Mouse (Mus musculus): ENCODE results near the gene A030003K21Rik.
A peak's percentile ranks its signal among the peaks of the same experiment; 100 is the strongest.
"Not testable (repeated sequence)": the region's sequence is repeated elsewhere in the genome, so short reads cannot be mapped to it uniquely, and the experiment has no call there.

The A030003K21Rik gene

DNA sequence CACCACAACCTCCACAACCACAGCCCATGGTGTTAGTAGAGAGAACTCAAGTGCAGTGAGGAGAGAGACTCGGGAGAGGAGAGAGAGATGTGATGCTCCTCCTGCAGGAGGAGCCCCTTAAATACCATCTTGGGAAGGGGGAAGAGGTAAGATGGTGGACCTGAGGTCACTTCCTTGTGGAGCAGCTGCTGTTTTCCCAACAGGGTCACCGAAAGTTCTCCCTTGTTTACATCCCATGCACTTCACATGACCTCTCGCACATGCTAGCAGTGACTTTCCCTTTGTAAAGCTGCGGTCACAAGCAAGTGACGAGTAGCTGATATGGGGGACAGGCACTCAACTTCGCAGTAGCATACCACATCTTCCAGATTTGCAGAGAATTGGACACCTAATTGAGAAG, at the start of gene A030003K21Rik:
Gene A030003K21Rik, minus strand, starts transcription at position 94 of the 400 bp plus-strand sequence.
- DNase-seq (ENCODE audit: low spot score in 2 of 2): not testable (repeated sequence)

DNA sequence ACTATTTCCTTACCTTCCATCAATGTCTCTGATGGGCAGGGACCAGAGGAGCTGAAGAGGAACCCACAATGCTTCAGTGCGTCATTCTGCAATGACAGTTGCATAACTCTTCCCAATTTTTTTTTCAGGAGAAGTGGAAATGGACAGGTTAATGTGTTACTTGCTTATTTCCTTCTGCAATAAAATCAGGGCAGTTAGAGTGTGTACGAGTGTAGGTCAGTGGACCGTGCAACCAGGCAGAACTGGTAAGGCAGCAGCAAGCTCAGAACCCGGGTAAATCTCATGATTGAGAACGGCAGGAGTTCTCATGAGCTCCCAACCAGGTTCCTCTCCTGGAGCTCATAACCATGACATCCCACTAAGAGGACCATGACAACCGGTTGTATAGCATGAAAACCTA, 48.9 kb upstream of the A030003K21Rik start:
- no peak for DNase-seq (ENCODE audit: low spot score in 2 of 2)

- DNase-seq (ENCODE audit: low spot score in 2 of 2): no peak
Observed at GRCm38 (mm10) chr1:82991596-82991995, 48.4 kb upstream of the A030003K21Rik start.

- no peak for DNase-seq (ENCODE audit: low spot score in 2 of 2)
Observed at GRCm38 (mm10) chr1:82991062-82991461, 47.9 kb upstream of the A030003K21Rik start.

- peak; percentile 4 to 5 for DNase-seq (ENCODE audit: low spot score in 2 of 2)
Observed at GRCm38 (mm10) chr1:82987530-82988198, 44.5 kb upstream of the A030003K21Rik start.

DNA sequence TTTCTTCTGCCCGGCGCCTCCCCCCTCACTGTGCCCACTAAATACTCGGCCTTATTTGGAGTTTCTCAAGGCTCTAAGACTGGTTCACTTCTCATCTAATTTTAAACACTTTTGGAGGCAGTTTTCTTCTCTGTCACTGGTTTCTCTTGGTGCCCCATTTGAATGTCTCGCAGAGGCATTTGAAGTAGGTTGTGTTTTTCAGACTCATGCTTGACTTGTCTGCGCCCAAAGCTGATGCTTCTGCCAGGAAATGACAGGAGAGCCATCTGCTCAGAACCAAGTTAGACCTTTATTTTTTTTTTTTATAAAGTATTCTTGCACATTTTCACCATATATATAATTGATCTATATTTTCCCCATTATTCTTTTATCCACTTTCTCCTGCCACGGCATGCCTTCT, 43.5 kb upstream of the A030003K21Rik start:
- no peak for DNase-seq (ENCODE audit: low spot score in 2 of 2)

DNA sequence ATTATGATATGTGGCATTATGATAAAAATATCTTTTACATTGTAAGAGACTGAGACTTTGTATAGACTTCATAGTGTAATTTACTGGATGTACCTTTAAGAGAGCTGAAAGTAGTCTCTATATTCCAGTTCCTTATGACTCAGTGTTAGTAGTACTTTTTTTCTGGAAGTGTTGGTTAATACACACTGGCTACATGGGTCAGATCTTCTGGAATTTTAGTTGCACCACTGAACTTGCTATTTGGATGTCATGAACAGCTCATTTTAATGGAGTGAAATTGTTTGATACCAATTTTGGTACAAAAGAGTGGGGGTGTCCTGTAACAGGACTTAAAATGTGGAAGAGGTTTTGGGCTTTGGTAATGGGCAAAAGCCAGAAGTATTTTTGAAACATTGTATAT, 34.7 kb upstream of the A030003K21Rik start:
- DNase-seq (ENCODE audit: low spot score in 2 of 2): no peak

GRCm38 (mm10) chr1:82975750-82976149, 32.6 kb upstream of the A030003K21Rik start:
- DNase-seq (ENCODE audit: low spot score in 2 of 2): no peak

GRCm38 (mm10) chr1:82974342-82974741, 31.2 kb upstream of the A030003K21Rik start:
- DNase-seq (ENCODE audit: low spot score in 2 of 2): no peak

- no peak for DNase-seq (ENCODE audit: low spot score in 2 of 2)
Observed at GRCm38 (mm10) chr1:82973901-82974300, 30.7 kb upstream of the A030003K21Rik start.

GRCm38 (mm10) chr1:82973244-82973643, 30.1 kb upstream of the A030003K21Rik start:
- DNase-seq (ENCODE audit: low spot score in 2 of 2): no peak

DNA sequence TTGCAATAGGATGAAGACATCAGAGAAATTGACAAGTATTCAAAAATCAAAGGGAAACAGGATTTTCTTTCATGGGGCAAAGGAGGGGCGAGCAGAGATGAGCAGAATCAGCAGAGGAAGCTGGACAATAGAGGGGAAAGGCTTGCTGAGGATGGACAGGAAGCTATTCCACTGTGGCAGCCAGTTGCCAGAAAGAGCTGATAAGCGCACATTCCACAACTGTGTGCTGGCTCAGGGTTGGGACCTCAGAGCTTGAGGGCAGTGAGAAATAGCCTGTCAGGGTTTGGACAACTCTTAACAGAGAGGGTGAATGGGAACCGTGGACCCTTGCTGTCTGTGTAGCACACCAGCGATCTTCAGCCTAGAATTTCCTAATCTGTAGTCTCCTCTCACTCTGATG, 28.9 kb upstream of the A030003K21Rik start:
- DNase-seq (ENCODE audit: low spot score in 2 of 2): no peak

DNA sequence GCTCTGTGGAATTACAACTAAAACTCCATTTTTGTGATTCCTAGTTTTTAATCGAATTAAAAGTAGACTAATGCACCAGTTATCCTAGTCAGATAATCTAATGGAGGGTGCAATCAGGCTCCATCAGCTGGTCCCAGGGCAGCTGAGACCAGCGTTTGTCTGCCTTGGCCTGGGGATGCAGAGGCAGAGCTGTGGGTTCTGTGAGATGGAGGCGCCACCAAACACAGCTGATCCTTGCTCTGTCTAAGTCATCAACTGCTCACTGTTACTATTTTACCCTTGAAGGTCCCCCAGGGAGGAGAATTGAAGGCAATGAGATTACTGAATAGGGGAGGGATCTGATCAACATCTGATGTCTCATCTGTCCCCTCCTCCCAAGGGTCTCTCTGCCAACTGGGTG, 23.2 kb upstream of the A030003K21Rik start:
- DNase-seq (ENCODE audit: low spot score in 2 of 2): no peak

GRCm38 (mm10) chr1:82959870-82960385, 16.7 kb upstream of the A030003K21Rik start, which contains the start of gene Gm47955:
Gm47955 (plus strand) TSS chr1:82960286.
- DNase-seq (ENCODE audit: low spot score in 2 of 2): no peak

DNA sequence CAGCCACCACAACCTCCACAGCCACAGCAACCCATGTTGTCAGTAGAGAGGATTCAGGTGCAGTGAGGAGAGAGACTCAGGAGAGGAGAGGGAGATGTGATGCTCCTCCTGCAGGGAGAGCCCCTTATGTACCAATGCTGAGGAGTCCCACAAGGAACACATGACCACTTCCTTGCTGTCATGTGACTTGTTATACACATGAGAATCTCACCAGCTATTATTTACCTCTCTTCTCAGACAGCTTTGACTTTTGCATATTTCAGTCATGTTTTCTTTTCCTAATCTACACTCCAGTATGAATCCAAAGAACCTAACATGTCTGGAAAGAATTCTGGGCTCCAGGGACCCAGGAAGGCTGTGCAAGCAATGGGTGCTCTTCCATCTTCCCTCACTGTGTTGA, 12.7 kb upstream of the A030003K21Rik start, which contains the start of gene Gm7544:
Gene Gm7544, minus strand, starts transcription at position 101 of the 400 bp plus-strand sequence.
- not testable (repeated sequence) for DNase-seq (ENCODE audit: low spot score in 2 of 2)

GRCm38 (mm10) chr1:82948601-82949000, 5.4 kb upstream of the A030003K21Rik start:
- no peak for DNase-seq (ENCODE audit: low spot score in 2 of 2)

DNA sequence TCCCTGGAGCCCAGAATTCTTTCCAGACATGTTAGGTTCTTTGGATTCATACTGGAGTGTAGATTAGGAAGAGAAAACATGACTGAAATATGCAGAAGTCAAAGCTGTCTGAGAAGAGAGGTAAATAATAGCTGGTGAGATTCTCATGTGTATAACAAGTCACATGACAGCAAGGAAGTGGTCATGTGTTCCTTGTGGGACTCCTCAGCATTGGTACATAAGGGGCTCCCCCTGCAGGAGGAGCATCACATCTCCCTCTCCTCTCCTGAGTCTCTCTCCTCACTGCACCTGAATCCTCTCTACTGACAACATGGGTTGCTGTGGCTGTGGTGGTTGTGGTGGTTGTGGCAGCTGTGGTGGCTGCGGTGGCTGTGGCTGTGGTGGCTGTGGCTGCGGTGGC, 2.8 kb upstream of the A030003K21Rik start:
- not testable (repeated sequence) for DNase-seq (ENCODE audit: low spot score in 2 of 2)

DNA sequence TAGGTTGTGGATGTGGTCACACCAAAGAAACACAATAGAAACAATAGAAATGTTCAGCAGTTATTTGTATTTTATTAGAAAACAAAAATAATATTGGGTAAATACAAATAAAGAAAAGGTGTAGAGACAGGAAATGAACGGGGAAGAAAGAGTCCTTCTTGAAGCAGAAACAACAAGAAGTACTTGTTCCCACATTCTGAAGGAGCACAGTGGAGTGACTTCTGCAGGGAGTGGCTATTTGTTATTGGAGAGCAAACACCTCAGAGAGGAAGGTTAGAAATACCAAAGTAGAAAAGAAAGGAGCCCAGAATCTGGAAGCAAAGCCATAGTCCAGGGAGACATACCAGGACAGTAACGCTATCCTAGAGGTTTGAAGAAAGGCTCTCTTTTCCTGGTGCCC, 683 bp downstream of the A030003K21Rik start:
- DNase-seq (ENCODE audit: low spot score in 2 of 2): not testable (repeated sequence)

DNA sequence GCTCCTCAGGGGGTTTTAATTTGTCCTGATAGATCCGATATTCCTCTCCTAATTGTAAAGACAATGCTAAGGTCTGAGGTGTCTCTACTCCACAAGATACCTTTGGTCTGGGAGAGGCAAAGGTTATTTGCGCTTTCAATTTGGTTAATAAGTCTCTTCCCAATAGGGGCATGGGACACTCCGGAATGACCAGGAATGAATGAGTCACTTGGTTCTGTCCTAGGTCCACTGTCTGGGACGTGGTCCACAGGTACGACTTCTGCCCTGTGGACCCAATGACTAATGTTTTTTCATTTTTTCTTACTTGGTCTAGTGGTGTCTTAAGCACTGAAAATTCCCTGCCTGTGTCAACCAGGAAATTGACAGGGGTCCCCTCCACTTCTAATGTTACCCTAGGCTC, 4.5 kb downstream of the A030003K21Rik start:
- DNase-seq (ENCODE audit: low spot score in 2 of 2): no peak

GRCm38 (mm10) chr1:82931326-82931725, 11.9 kb downstream of the A030003K21Rik start, which contains the start of gene Gm6217:
Gm6217 (minus strand) TSS chr1:82931399.
- DNase-seq (ENCODE audit: low spot score in 2 of 2): not testable (repeated sequence)

GRCm38 (mm10) chr1:82930558-82930957, 12.6 kb downstream of the A030003K21Rik start:
- not testable (repeated sequence) for DNase-seq (ENCODE audit: low spot score in 2 of 2)

GRCm38 (mm10) chr1:82924650-82925049, 18.5 kb downstream of the A030003K21Rik start, which contains the start of gene A030014E15Rik:
A030014E15Rik (plus strand) TSS chr1:82924917.
- no peak for DNase-seq (ENCODE audit: low spot score in 2 of 2)

- DNase-seq (ENCODE audit: low spot score in 2 of 2): not testable (repeated sequence)
Observed at GRCm38 (mm10) chr1:82913434-82913833, 29.8 kb downstream of the A030003K21Rik start.
